Mouse (Mus musculus) heart, adult 2 months (tissue): ENCODE results near the gene Phlpp2. TPM values are rescaled to one million over a fixed set of nuclear protein-coding genes. Genes with fewer than 3 reads are reported as not detected.

Experiments used
- DNase-seq, 2 experiments: peaks; one replicate each; pipeline ENCODE4 v3.0.0; 2021
- H3K27ac ChIP-seq: fragments of 200-600 bp; 2 replicates; pipeline ENCODE4 v1.8.1; 2022
- H3K27me3 ChIP-seq: fragments of 200-500 bp; 2 replicates; pipeline ENCODE4 v1.6.1; 2012; ENCODE audit warnings: mild to moderate bottlenecking, low read length, inconsistent platforms, mixed read lengths; ENCODE audit not compliant: control insufficient read depth, insufficient read depth
- H3K36me3 ChIP-seq: fragments of 200-500 bp; 2 replicates; pipeline ENCODE4 v1.6.1; 2012; ENCODE audit warnings: low read length, inconsistent platforms; ENCODE audit not compliant: control insufficient read depth, insufficient read depth
- H3K4me1 ChIP-seq: fragments of 200-500 bp; 2 replicates; pipeline ENCODE4 v1.6.1; 2011; ENCODE audit warnings: low read length; ENCODE audit not compliant: control insufficient read depth, insufficient read depth
- H3K4me3 ChIP-seq: fragments of 200-600 bp; 2 replicates; pipeline ENCODE4 v1.8.1; 2022
- H3K79me2 ChIP-seq: fragments of 200-500 bp; replicated peaks from 2 replicates; pipeline ENCODE4 v1.6.1; 2012; ENCODE audit warnings: mild to moderate bottlenecking, inconsistent platforms, low read length, moderate library complexity, mixed read lengths; ENCODE audit not compliant: control insufficient read depth, insufficient read depth
- H3K9ac ChIP-seq: fragments of 200-500 bp; 2 replicates; pipeline ENCODE4 v1.6.1; 2012; ENCODE audit warnings: low read depth, mild to moderate bottlenecking, control low read depth, inconsistent platforms, low read length, mixed read lengths
- CTCF ChIP-seq: fragments of 200-600 bp; IDR thresholded peaks from 2 replicates; pipeline ENCODE4 v1.8.1; 2022; ENCODE audit warnings: antibody characterized with exemption, mild to moderate bottlenecking, moderate library complexity
- EP300 ChIP-seq: fragments of 200-500 bp; IDR thresholded peaks from 2 replicates; pipeline ENCODE4 v1.6.1; 2011; ENCODE audit warnings: low read depth, low read length, control low read depth; ENCODE audit not compliant: insufficient read depth
- POLR2A ChIP-seq: fragments of 200-500 bp; IDR thresholded peaks from 2 replicates; pipeline ENCODE4 v1.6.1; 2011; ENCODE audit warnings: mild to moderate bottlenecking, low read depth, low read length, control low read depth; ENCODE audit not compliant: insufficient read depth
- WGBS: fragments of 180-500 bp; shearing (Covaris S2); methylation state at CpG from one replicate; pipeline ENCODE4 v1.1.7; 2018; 5-methylcytosine and 5-hydroxymethylcytosine counted together
- intact Hi-C: fragments of 180-260 bp; cut with DNase I; formaldehyde crosslinking; loops from one replicate; pipeline ENCODE4 v1.15.1; 2025
- polyA plus RNA-seq: library from polyadenylated mRNA; depleted of rRNA; stranded (reverse); fragments of >200 nt; gene quantifications from 2 replicates; pipeline ENCODE4 v1.2.3, GENCODE M21; 2012; rRNA removed
- total RNA-seq, 2 experiments: library from RNA; stranded (reverse); gene quantifications; 2 replicates each; pipeline ENCODE4 v1.2.3; 2021

The Phlpp2 gene
- total and polyA plus RNA-seq, 3 experiments, result 2.1 to 4.6 (median 3.2) TPM

DNA sequence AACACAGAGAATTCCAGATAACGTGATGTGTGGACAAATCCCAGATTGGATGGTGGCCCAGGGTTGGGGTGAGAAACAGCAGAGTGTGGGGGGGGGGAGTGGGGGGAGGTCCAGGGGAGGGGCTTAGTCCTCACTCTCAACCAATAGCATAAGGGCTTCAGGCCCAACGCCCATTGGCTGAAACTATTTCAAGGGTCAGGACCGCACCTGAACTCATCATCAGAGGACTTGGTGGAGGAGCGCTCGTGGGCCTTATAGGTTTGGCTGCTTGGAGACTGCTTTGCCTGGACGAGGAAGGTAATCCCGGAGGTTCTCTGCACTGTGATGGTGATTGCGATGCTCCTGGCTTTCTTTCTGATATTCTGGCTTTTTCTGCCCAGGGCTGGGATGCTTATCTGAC lies 121.9 kb downstream of the Phlpp2 start, which contains the start of gene Tat:
TSS of gene Tat (plus strand) at position 214 of the 400 bp plus-strand sequence.
- Histone ChIP-seq H3K4me1 (no peaks in the 10 kb centered on the region), H3K4me3 (no peak within 1 kb of the TSS), H3K36me3 (no peaks in the 10 kb centered on the region), H3K9ac (no peak within 1 kb of the TSS), H3K79me2 (no peaks in the 10 kb centered on the region), H3K27ac (no peak within 1 kb of the TSS), H3K27me3 (no peaks in the 10 kb centered on the region)
- intact Hi-C loops, result no loop called here
- WGBS, result 76% methylated on average over 8 of the region's 8 CpGs
- DNase-seq, result no peak
- TF ChIP-seq EP300, result no peak
- no peak for TF ChIP-seq POLR2A
- TF ChIP-seq CTCF, result no peak

DNA sequence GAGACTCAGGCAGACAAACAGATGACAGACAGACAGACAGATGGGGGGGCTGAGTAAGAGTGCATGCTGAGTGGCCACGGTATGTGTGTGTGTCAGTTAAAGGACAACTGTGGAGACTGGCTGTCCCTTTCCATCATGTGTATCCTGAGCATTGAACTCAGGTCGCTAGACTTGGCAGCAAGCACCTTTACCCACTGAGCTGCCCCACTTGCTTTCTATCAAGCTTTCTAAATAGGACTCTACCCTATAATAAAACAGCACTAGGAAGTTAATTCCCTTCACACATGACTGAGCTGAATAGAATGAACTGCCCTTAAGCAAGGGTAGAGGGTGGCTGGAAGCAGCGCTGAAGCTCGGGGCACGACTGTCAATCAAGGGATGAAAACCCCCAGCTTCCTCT lies 123.8 kb downstream of the Phlpp2 start:
- no peaks in the 10 kb centered on the region for H3K4me1 ChIP-seq
- H3K27me3 ChIP-seq, result 0 out of 2 replicates have a peak, but pooled peaks cover 1% of the 10 kb centered on the region
- H3K36me3 ChIP-seq, result no peaks in the 10 kb centered on the region
- intact Hi-C loops, result no loop called here
- H3K4me3 ChIP-seq, result no peak overlapping the region
- TF ChIP-seq CTCF (no peak), POLR2A (no peak), EP300 (no peak)
- DNase-seq, result no peak
- no peak overlapping the region for H3K9ac ChIP-seq
- no peaks in the 10 kb centered on the region for H3K79me2 ChIP-seq
- no peak overlapping the region for H3K27ac ChIP-seq
- 80% methylated on average over 5 of the region's 5 CpGs for WGBS

DNA sequence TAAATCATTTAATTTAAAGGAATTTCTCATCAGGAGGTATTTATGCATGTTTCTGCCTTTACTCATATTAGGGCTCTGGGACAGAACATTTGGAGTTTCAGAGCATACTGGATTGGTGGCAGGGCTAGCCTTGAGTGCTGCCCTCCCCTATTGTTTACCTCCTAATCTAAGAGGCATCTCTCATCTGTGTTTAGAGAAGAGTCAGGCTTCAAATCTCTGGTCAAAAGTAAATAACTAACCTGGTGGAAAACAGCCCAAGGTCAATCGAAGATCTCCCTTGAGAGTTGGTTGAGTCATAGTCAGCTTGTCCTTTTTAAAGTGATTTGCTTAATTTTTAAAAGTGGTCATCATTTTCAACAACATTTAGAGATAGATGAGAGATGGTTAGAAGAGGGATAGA lies 124.6 kb downstream of the Phlpp2 start:
- intact Hi-C loops, result no loop called here

More for the DNA sequence above, 124.6 kb downstream of the Phlpp2 start:
- 52% methylated on average over 1 of the region's 1 CpGs for WGBS
- H3K9ac ChIP-seq, result no peak overlapping the region
- no peak for DNase-seq
- no peaks in the 10 kb centered on the region for H3K4me1 ChIP-seq
- no peak for TF ChIP-seq CTCF
- TF ChIP-seq EP300, result no peak
- no peak for TF ChIP-seq POLR2A
- H3K27me3 ChIP-seq, result 0 out of 2 replicates have a peak, but pooled peaks cover 1% of the 10 kb centered on the region
- no peaks in the 10 kb centered on the region for H3K36me3 ChIP-seq
- no peak overlapping the region for H3K4me3 ChIP-seq
- H3K27ac ChIP-seq, result no peak overlapping the region
- H3K79me2 ChIP-seq, result no peaks in the 10 kb centered on the region

Other genes with a start within 250 kb of the Phlpp2 start
- gene Ist1, start 175.3 kb upstream of the Phlpp2 start, total RNA-seq, result 10 to 100 TPM; 37.4 to 37.8 TPM
- 27.1 and 50.8 TPM in 2 replicates for gene Ist1, start 175.3 kb upstream of the Phlpp2 start, polyA plus RNA-seq
- gene Zfp821, start 163.0 kb upstream of the Phlpp2 start, total RNA-seq, result 1 to 10 TPM; 4.9 to 7.0 TPM
- gene Zfp821, start 163.0 kb upstream of the Phlpp2 start, polyA plus RNA-seq, result 4.3 and 5.6 TPM in 2 replicates
- gene Atxn1l, start 130.8 kb upstream of the Phlpp2 start, total RNA-seq, result 10 to 100 TPM; 20.0 to 23.0 TPM
- 6.5 and 11.9 TPM in 2 replicates for gene Atxn1l, start 130.8 kb upstream of the Phlpp2 start, polyA plus RNA-seq
- gene Ap1g1, start 90.0 kb upstream of the Phlpp2 start, total RNA-seq, result 10 to 100 TPM; 38.3 to 39.0 TPM
- 20.4 and 39.3 TPM in 2 replicates for gene Ap1g1, start 90.0 kb upstream of the Phlpp2 start, polyA plus RNA-seq
- under 1 TPM; 0.11 to 0.31 TPM for gene Marveld3, start 93.7 kb downstream of the Phlpp2 start, total RNA-seq
- 0.10 and 0.12 TPM in 2 replicates for gene Marveld3, start 93.7 kb downstream of the Phlpp2 start, polyA plus RNA-seq
- 1 to 10 TPM in 1 of 2 experiments, under 1 TPM in 1; 0.89 to 1.1 TPM for gene Tat, start 121.9 kb downstream of the Phlpp2 start, total RNA-seq
- gene Tat, start 121.9 kb downstream of the Phlpp2 start, polyA plus RNA-seq, result 1.3 TPM in 2 replicates
- 1 to 10 TPM; 3.2 to 3.3 TPM for gene Chst4, start 171.2 kb downstream of the Phlpp2 start, total RNA-seq
- 5.6 and 5.7 TPM in 2 replicates for gene Chst4, start 171.2 kb downstream of the Phlpp2 start, polyA plus RNA-seq
- gene Zfp612, start 211.2 kb downstream of the Phlpp2 start, total RNA-seq, result 1 to 10 TPM; 6.5 to 6.8 TPM
- gene Zfp612, start 211.2 kb downstream of the Phlpp2 start, polyA plus RNA-seq, result 2.7 and 6.4 TPM in 2 replicates
- not detected for gene Gm21964, start 232.7 kb downstream of the Phlpp2 start, total RNA-seq
- not detected in 2 replicates for gene Gm21964, start 232.7 kb downstream of the Phlpp2 start, polyA plus RNA-seq
- not detected for gene Gm17720, start 234.2 kb downstream of the Phlpp2 start, total RNA-seq
- gene Gm17720, start 234.2 kb downstream of the Phlpp2 start, polyA plus RNA-seq, result not detected in 2 replicates